Mouse (Mus musculus) heart, adult 8-10 months (tissue): ENCODE data around the gene Rab6b. TPM values are rescaled to one million over a fixed set of nuclear protein-coding genes. Genes with fewer than 3 reads are reported as not detected.

Experiments used
- total RNA-seq, 4 experiments: library from RNA; stranded (reverse); gene quantifications; 2 replicates each; pipeline ENCODE4 v1.2.4; 2022

Rab6b gene
- total RNA-seq, 4 experiments from 2014 or later: 1.3 to 2.7 (median 2.1) TPM

Other genes starting within 250 kb of the Rab6b start
- gene Slco2a1, start 123.1 kb upstream of the Rab6b start, total RNA-seq: 1 to 10 TPM; 3.4 to 5.0 (median 3.9) TPM
- 10 to 100 TPM; 18.1 to 21.5 (median 19.1) TPM for gene Srprb, start 90.3 kb downstream of the Rab6b start, total RNA-seq
- 1 to 10 TPM; 5.3 to 5.9 (median 5.5) TPM for gene Gm20425, start 118.5 kb downstream of the Rab6b start, total RNA-seq
- gene Trf, start 118.7 kb downstream of the Rab6b start, total RNA-seq: 10 to 100 TPM; 37.9 to 56.1 (median 43.3) TPM
- not detected for gene 1300017J02Rik, start 193.3 kb downstream of the Rab6b start, total RNA-seq
- 10 to 100 TPM in 3 of 4 experiments, 1 to 10 TPM in 1; 9.9 to 11.5 (median 10.7) TPM for gene Topbp1, start 193.4 kb downstream of the Rab6b start, total RNA-seq